Mouse (Mus musculus) frontal cortex, postnatal 14 days (tissue): Measurements from ENCODE around the gene Fpr1.
"Not testable (repeated sequence)": the region's sequence is repeated elsewhere in the genome, so short reads cannot be mapped to it uniquely, and the experiment has no call there.

Experiments
- DNase-seq, 2 experiments: peaks; one replicate each; pipeline ENCODE4 v3.0.0; 2022; ENCODE audit warnings: low spot score in 2 of 2

Fpr1 gene

GRCm38 (mm10) chr17:17883840-17884239 is at the start of gene Fpr1:
Gene Fpr1 (minus strand): TSS chr17:17883940.
- no peak for DNase-seq

- DNase-seq: no peak
Measured at GRCm38 (mm10) chr17:17917782-17918181, 34.0 kb upstream of the Fpr1 start.

GRCm38 (mm10) chr17:17917376-17917775 is 33.6 kb upstream of the Fpr1 start:
- DNase-seq: no peak

GRCm38 (mm10) chr17:17912618-17913017 is 28.9 kb upstream of the Fpr1 start:
- DNase-seq: not testable (repeated sequence)

- DNase-seq: peak; percentile 74 to 82
Measured at GRCm38 (mm10) chr17:17909636-17910421, 26.1 kb upstream of the Fpr1 start.

- DNase-seq: no peak
Measured at GRCm38 (mm10) chr17:17900768-17901167, 17.0 kb upstream of the Fpr1 start.

GRCm38 (mm10) chr17:17899268-17899667 is 15.5 kb upstream of the Fpr1 start:
- DNase-seq: no peak

GRCm38 (mm10) chr17:17896039-17896438 is 12.3 kb upstream of the Fpr1 start:
- DNase-seq: no peak

GRCm38 (mm10) chr17:17889732-17890425 is 6.1 kb upstream of the Fpr1 start:
- DNase-seq: no peak

- DNase-seq: no peak
Measured at GRCm38 (mm10) chr17:17887774-17888248, 4.1 kb upstream of the Fpr1 start, which contains the start of the genes Fpr2 and Fpr3. Gene Fpr2 (plus strand): TSS chr17:17887824. Gene Fpr3 (plus strand): TSS chr17:17887852.

GRCm38 (mm10) chr17:17882672-17883071 is 1.1 kb downstream of the Fpr1 start:
- DNase-seq: no peak

GRCm38 (mm10) chr17:17879347-17879746 is 4.4 kb downstream of the Fpr1 start:
- no peak for DNase-seq

GRCm38 (mm10) chr17:17871697-17872096 is 12.0 kb downstream of the Fpr1 start:
- no peak for DNase-seq

GRCm38 (mm10) chr17:17870892-17871550 is 12.7 kb downstream of the Fpr1 start:
- DNase-seq: no peak

GRCm38 (mm10) chr17:17866801-17867469 is 16.8 kb downstream of the Fpr1 start:
- no peak for DNase-seq

GRCm38 (mm10) chr17:17865168-17865567 is 18.6 kb downstream of the Fpr1 start:
- no peak for DNase-seq

- DNase-seq: no peak
Measured at GRCm38 (mm10) chr17:17862360-17862759, 21.4 kb downstream of the Fpr1 start.

- DNase-seq: no peak
Measured at GRCm38 (mm10) chr17:17860110-17860509, 23.6 kb downstream of the Fpr1 start.

GRCm38 (mm10) chr17:17857446-17857845 is 26.3 kb downstream of the Fpr1 start:
- no peak for DNase-seq

- DNase-seq: no peak
Measured at GRCm38 (mm10) chr17:17856612-17857011, 27.1 kb downstream of the Fpr1 start.

- no peak for DNase-seq
Measured at GRCm38 (mm10) chr17:17855064-17855838, 28.5 kb downstream of the Fpr1 start, which contains the start of gene Has1. Gene Has1 (minus strand): TSS chr17:17855205.
